Mouse (Mus musculus): ENCODE measurements at regions not wholly inside any gene's neighbourhood (a gene's known extent, or its start where the extent isn't known, plus 50 kb on each side); places are given as distances from the start of the nearest gene placed in this dataset.
A peak's percentile ranks its signal among the peaks of the same experiment; 100 is the strongest.

DNA sequence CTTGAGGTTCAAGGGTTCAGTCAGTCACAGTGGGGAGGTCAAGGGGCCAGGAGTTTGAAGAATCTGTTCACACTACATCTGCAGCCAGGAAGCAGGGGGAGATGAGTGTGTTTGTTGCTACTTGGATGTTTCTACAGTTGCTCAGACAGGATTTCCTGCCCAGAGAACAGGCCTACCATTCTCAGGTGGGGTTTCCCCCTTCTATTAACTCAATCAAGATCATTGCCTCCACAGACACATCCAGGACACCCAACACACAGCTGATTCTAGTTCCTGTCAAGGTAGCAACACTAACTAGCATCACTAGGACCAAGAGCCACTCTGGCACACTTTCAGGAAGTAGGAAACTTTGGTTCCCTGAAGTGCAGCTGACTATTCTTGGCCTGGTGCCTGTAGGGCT is 127.9 kb upstream of the Smim23 start:
- H3K27me3 ChIP-seq (ENCODE audit: insufficient read depth, low read length): no peaks in the 10 kb centered on the region
- no peak overlapping the region for H3K27ac ChIP-seq (ENCODE audit: low read depth)
- DNase-seq (peak; percentile 51), ATAC-seq (ENCODE audit: insufficient read depth) (no peak)
- H3K9me3 ChIP-seq (ENCODE audit: low read depth, low read length): no peaks in the 10 kb centered on the region
- no peaks in the 10 kb centered on the region for H3K36me3 ChIP-seq (ENCODE audit: insufficient read depth)
- no peak for TF ChIP-seq CTCF (IDR thresholded peaks at IDR 0.05; ENCODE audit: low read depth)
- no peak overlapping the region for H3K4me2 ChIP-seq
- H3K9ac ChIP-seq: no peak overlapping the region
- H3K4me1 ChIP-seq (ENCODE audit: insufficient read depth): no peaks in the 10 kb centered on the region
- no peak overlapping the region for H3K4me3 ChIP-seq (ENCODE audit: low read depth, low read length)

DNA sequence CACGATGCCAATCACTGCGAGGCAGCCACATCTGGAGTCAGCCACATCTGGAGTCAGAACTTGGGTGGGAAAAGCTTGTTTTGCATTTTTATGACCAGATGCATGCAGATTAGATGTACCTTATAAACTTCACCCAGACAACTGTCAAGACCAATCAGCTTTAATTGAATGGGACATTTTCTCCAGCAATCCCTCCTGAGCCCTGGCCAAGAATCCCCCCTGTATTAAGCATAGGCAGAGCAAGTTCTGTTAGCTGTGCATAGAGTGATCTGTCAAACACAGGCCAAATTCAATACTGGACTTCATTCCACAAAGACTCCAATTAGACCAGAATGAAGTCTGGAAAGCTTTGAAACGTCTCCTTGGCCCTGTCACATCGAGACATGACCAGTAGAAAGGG is 123.7 kb upstream of the Smim23 start:
- TF ChIP-seq CTCF (IDR thresholded peaks at IDR 0.05; ENCODE audit: low read depth): no peak
- Histone ChIP-seq H3K9me3 (ENCODE audit: low read depth, low read length) (no peaks in the 10 kb centered on the region), H3K27ac (ENCODE audit: low read depth) (no peak overlapping the region), H3K4me1 (ENCODE audit: insufficient read depth) (no peaks in the 10 kb centered on the region), H3K9ac (no peak overlapping the region), H3K27me3 (ENCODE audit: insufficient read depth, low read length) (no peaks in the 10 kb centered on the region), H3K4me3 (ENCODE audit: low read depth, low read length) (no peak overlapping the region), H3K36me3 (ENCODE audit: insufficient read depth) (no peaks in the 10 kb centered on the region), H3K4me2 (no peak overlapping the region)
- no peak for ATAC-seq (ENCODE audit: insufficient read depth)
- DNase-seq: no peak
- WGBS: 70% methylated on average over 4 of the region's 4 CpGs

DNA sequence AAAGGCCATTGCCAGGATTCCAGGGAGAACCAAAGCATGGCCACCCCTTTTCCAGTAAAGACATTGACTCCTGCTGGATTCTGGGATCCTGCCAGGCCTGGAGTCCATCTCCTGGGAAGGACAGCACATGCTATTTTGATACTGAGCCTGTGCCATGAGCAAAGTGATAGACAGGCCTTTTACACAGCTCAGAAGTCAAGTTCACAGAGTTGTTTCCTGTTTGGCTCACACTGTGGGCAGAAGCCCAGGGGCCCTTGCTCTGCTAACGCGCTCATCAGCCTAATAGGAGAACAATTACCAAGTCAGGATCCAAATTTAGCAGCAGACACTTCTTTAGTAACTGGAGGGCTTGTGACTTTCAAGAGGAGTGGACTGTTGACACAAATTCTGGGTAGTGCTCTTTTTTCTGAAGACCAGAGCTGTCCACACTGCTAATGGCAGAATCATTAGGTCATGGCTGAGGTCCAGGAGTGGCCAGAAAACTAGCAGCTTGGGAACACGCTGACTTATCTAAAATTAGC is 122.1 kb upstream of the Smim23 start:
- no peak for TF ChIP-seq CTCF (IDR thresholded peaks at IDR 0.05; ENCODE audit: low read depth)
- no peak overlapping the region; the same call in 1 of the 2 replicates for H3K27ac ChIP-seq (ENCODE audit: low read depth)
- no peaks in the 10 kb centered on the region for H3K36me3 ChIP-seq (ENCODE audit: insufficient read depth)
- ATAC-seq (ENCODE audit: insufficient read depth) (no peak), DNase-seq (peak; percentile 26)
- no peak overlapping the region for H3K4me2 ChIP-seq
- H3K9ac ChIP-seq: no peak overlapping the region
- H3K27me3 ChIP-seq (ENCODE audit: insufficient read depth, low read length): no peaks in the 10 kb centered on the region
- no peak overlapping the region for H3K4me3 ChIP-seq (ENCODE audit: low read depth, low read length)
- no peaks in the 10 kb centered on the region for H3K4me1 ChIP-seq (ENCODE audit: insufficient read depth)
- WGBS: 46% methylated on average over 3 of the region's 3 CpGs
- no peaks in the 10 kb centered on the region for H3K9me3 ChIP-seq (ENCODE audit: low read depth, low read length)

DNA sequence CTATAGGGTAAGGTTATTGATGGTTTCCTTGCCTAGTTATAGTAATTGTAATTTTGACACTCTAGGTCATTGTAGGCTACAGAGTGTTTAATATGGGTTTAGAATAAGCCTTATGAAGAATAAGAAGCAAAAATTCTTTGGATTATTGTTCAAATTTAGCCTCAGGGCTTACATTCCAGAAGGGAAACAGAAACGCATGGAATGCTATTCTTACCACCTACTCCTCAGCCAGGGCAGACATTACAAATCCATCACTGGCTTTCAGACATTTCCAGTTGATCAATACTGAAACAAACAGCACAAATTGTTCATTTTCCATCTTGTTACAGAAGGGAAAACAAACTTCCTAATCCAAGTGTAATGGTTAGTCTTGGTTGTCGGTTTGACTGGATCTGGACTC is 120.7 kb upstream of the Smim23 start:
- H3K27me3 ChIP-seq (ENCODE audit: insufficient read depth, low read length): no peaks in the 10 kb centered on the region
- H3K4me1 ChIP-seq (ENCODE audit: insufficient read depth): no peaks in the 10 kb centered on the region
- no peak overlapping the region for H3K9ac ChIP-seq
- H3K4me3 ChIP-seq (ENCODE audit: low read depth, low read length): no peak overlapping the region
- DNase-seq (no peak), ATAC-seq (ENCODE audit: insufficient read depth) (no peak)
- 74% methylated on average over 2 of the region's 2 CpGs for WGBS
- H3K27ac ChIP-seq (ENCODE audit: low read depth): no peak overlapping the region
- H3K4me2 ChIP-seq: no peak overlapping the region
- TF ChIP-seq CTCF (IDR thresholded peaks at IDR 0.05; ENCODE audit: low read depth): no peak
- no peaks in the 10 kb centered on the region for H3K36me3 ChIP-seq (ENCODE audit: insufficient read depth)
- H3K9me3 ChIP-seq (ENCODE audit: low read depth, low read length): no peaks in the 10 kb centered on the region

DNA sequence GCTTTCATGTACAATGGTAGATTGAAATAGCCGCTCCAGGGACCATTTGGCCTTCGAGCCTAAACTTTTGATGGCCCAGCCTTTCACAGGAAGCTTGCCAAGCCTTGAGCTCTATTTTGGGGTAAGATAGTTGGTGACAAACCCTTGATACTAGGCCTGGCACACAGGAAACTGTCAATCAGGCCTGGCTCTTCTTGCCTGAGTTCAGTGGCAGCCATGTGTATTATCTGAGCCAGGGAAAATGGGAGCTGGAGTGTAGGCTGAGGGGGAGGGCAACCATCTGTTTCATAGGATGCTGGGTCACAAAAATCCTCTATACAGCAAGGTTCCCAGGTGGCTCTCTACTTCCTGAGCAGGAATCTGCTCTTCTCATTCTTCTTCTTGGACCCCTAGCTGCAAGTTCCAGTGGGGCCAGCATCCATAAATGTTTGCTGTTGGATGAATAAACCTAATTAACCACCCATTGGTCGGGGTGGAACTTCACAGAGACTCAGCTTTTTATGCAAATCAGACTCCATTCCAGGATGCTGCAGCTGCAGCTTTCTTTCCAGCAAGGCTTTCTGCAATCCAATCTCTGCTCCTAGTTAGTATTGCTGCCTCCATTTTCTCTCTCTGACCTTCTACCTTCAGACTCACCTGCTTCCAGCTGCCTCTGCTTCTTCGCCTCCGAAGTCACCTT is 117.1 kb upstream of the Smim23 start:
- H3K27me3 ChIP-seq (ENCODE audit: insufficient read depth, low read length): no peaks in the 10 kb centered on the region
- H3K9ac ChIP-seq: no peak overlapping the region
- H3K4me1 ChIP-seq (ENCODE audit: insufficient read depth): no peaks in the 10 kb centered on the region
- no peaks in the 10 kb centered on the region for H3K36me3 ChIP-seq (ENCODE audit: insufficient read depth)
- DNase-seq (no peak), ATAC-seq (ENCODE audit: insufficient read depth) (no peak)
- no peaks in the 10 kb centered on the region for H3K9me3 ChIP-seq (ENCODE audit: low read depth, low read length)
- no peak for TF ChIP-seq CTCF (IDR thresholded peaks at IDR 0.05; ENCODE audit: low read depth)
- WGBS: 63% methylated on average over 5 of the region's 5 CpGs
- H3K27ac ChIP-seq (ENCODE audit: low read depth): no peak overlapping the region
- no peak overlapping the region for H3K4me3 ChIP-seq (ENCODE audit: low read depth, low read length)
- H3K4me2 ChIP-seq: no peak overlapping the region

DNA sequence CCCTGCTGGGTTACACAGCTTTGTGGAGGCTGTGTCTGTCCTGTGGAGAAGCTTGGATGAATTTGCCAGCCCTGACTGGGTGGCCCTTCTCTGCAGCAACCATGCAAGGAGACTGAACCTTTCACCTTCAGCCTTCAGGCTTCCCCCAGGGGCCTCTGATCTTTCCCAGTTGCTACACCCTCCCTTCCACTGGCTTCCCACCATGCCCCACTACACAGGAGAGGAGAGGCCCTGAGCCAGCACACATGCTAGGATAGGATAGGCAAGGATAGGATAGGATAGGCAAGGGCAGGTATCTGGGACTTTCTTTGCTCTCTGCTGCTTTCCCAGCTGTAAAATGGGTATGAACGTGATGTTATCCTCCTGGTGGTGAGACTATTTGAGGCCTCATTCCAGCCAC is 114.7 kb upstream of the Smim23 start:
- Histone ChIP-seq H3K9ac (no peak overlapping the region), H3K9me3 (ENCODE audit: low read depth, low read length) (no peaks in the 10 kb centered on the region), H3K27me3 (ENCODE audit: insufficient read depth, low read length) (no peaks in the 10 kb centered on the region), H3K4me2 (no peak overlapping the region), H3K4me1 (ENCODE audit: insufficient read depth) (no peaks in the 10 kb centered on the region), H3K36me3 (ENCODE audit: insufficient read depth) (no peaks in the 10 kb centered on the region), H3K27ac (ENCODE audit: low read depth) (no peak overlapping the region), H3K4me3 (ENCODE audit: low read depth, low read length) (no peak overlapping the region)
- WGBS: 71% methylated on average over 1 of the region's 1 CpGs
- no peak for ATAC-seq (ENCODE audit: insufficient read depth)
- no peak for TF ChIP-seq CTCF (IDR thresholded peaks at IDR 0.05; ENCODE audit: low read depth)
- DNase-seq: no peak

DNA sequence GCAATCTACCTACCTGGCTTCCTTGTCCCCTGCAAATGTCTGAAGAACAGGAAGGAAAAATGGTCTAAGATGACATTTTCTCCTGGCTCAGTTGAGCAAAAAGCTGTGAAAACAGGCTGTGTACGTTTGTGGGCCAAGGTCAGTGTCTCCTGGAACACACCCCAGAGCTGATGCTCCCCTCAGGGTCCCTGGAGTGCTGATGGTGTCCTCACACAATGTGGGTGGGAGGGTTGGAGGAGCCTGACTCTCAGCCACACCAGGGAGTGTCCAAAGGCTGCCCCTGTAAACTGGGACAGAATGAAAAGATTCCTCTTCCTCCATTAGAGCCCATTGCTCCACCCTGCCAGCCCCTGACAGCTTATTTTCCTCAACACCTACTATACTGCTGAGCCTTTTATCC is 112.8 kb upstream of the Smim23 start:
- H3K9me3 ChIP-seq (ENCODE audit: low read depth, low read length): no peaks in the 10 kb centered on the region
- no peak overlapping the region for H3K4me3 ChIP-seq (ENCODE audit: low read depth, low read length)
- no peak overlapping the region for H3K9ac ChIP-seq
- H3K27me3 ChIP-seq (ENCODE audit: insufficient read depth, low read length): no peaks in the 10 kb centered on the region
- 28% methylated on average over 1 of the region's 1 CpGs for WGBS
- H3K36me3 ChIP-seq (ENCODE audit: insufficient read depth): no peaks in the 10 kb centered on the region
- DNase-seq (no peak), ATAC-seq (ENCODE audit: insufficient read depth) (no peak)
- no peak overlapping the region for H3K27ac ChIP-seq (ENCODE audit: low read depth)
- H3K4me2 ChIP-seq: no peak overlapping the region
- no peaks in the 10 kb centered on the region for H3K4me1 ChIP-seq (ENCODE audit: insufficient read depth)
- TF ChIP-seq CTCF (IDR thresholded peaks at IDR 0.05; ENCODE audit: low read depth): no peak
